In the genomic region with DNA sequence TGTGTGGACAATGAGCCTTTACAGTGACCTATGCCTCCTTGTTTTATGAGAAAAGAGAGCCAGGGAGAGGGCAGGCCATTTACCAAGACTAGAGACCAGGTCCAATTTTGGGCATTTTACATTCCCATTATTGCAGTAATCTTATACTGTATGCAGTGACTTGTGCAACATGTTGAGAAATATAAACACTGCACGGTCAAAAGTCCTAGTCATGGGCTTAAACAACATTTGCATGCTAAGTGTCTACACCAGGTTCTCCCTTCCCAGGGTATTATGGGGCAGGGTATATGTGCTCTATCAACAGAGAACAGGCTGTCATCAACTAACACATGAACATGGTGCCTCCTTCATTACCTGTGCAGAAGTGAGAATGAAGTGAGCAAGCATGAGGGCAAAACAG, we compare ENCODE assay signal across 24 mouse cellular contexts.
DNase-seq lines count a peak whose midpoint lies in the region; ATAC-seq and TF ChIP-seq lines count a peak whose summit lies in the region.
"Had no signal": no experiment of that assay in that cellular context is flagged by ENCODE, and none has a peak within 500 bp of the region (broad histone marks: within the 10 kb centered on the region; RNA-seq: fewer than 3 reads in every experiment).

No protein-coding gene starts in this region.

- DNase-seq in liver, embryonic 14.5 days (ENCODE audit: low read depth in 3 of 3, low spot score in 3 of 3), result no peak
- DNase-seq in liver, embryonic 11.5 days (ENCODE audit: low spot score), result no peak
- DNase-seq in NIH3T3 (ENCODE audit: low read depth) (peak; percentile 33), adipocyte (ENCODE audit: low spot score) (peak; percentile 33)
- DNase-seq in liver, postnatal 0 days, result no peak
- no peak for DNase-seq in layer of hippocampus, adult 8-10 months (ENCODE audit: low spot score in 2 of 2)
- DNase-seq: adrenal gland, postnatal 10 days; adrenal gland, postnatal 36 days; cerebellum, adult 18-20 months; cerebellum, adult 9-10 months; cerebellum, postnatal 14 days; gastrocnemius, postnatal 10 days; gastrocnemius, postnatal 36 days; heart, adult 2 months; heart, postnatal 14 days had no signal

- no peak overlapping the region for H3K4me2 ChIP-seq in liver, embryonic 14.5 days (ENCODE audit: low read depth)
- no peak overlapping the region for H3K4me2 ChIP-seq in liver, embryonic 11.5 days
- no peak overlapping the region for H3K4me2 ChIP-seq in liver, postnatal 0 days (ENCODE audit: low read depth, low read length)
- H3K4me2 ChIP-seq: forebrain, embryonic 13.5 days; heart, embryonic 13.5 days; hindbrain, embryonic 12.5 days; hindbrain, embryonic 15.5 days had no signal

- no peak overlapping the region for H3K9ac ChIP-seq in liver, embryonic 14.5 days (replicated peaks)
- no peak overlapping the region for H3K9ac ChIP-seq in liver, embryonic 11.5 days (ENCODE audit: low read depth, low read length)
- H3K9ac ChIP-seq in liver, postnatal 0 days (replicated peaks), result no peak overlapping the region
- H3K9ac ChIP-seq: forebrain, embryonic 13.5 days; heart, embryonic 13.5 days; hindbrain, embryonic 12.5 days; hindbrain, embryonic 15.5 days had no signal

- peaks cover 0 to 5% of the 10 kb centered on the region in 2 experiments; a peak in 1 of 4 replicates for H3K4me1 ChIP-seq in liver, embryonic 14.5 days (replicated peaks; ENCODE audit: control insufficient read depth in 2 of 2, insufficient read depth in 2 of 2, low read length in 1 of 2)
- H3K4me1 ChIP-seq in liver, embryonic 11.5 days (replicated peaks; ENCODE audit: control insufficient read depth, insufficient read depth, low read length), result peaks cover 12% of the 10 kb centered on the region
- H3K4me1 ChIP-seq in liver, postnatal 0 days (ENCODE audit: insufficient read depth), result peaks cover 4% of the 10 kb centered on the region; the same call in 1 of the 2 replicates

- no peak for TF ChIP-seq EP300 in liver, embryonic 14.5 days (IDR thresholded peaks at IDR 0.05; ENCODE audit: low read depth)
- no peak for TF ChIP-seq EP300 in liver, postnatal 0 days (IDR thresholded peaks at IDR 0.05; ENCODE audit: low read depth)

- no peaks in the 10 kb centered on the region for H3K27me3 ChIP-seq in liver, embryonic 14.5 days (ENCODE audit: control insufficient read depth, insufficient read depth, low read length)
- no peaks in the 10 kb centered on the region for H3K27me3 ChIP-seq in liver, embryonic 11.5 days (replicated peaks; ENCODE audit: control insufficient read depth, insufficient read depth, low read length)
- H3K27me3 ChIP-seq in liver, postnatal 0 days (ENCODE audit: insufficient read depth, low read length), result no peaks in the 10 kb centered on the region
- H3K27me3 ChIP-seq: forebrain, embryonic 13.5 days; hindbrain, embryonic 12.5 days; hindbrain, embryonic 15.5 days had no signal

- no peaks in the 10 kb centered on the region for H3K36me3 ChIP-seq in liver, embryonic 14.5 days (replicated peaks; ENCODE audit: control insufficient read depth, insufficient read depth, low read depth)
- H3K36me3 ChIP-seq in liver, embryonic 11.5 days (ENCODE audit: control insufficient read depth, insufficient read depth, low read length), result no peaks in the 10 kb centered on the region
- H3K36me3 ChIP-seq in liver, postnatal 0 days (replicated peaks; ENCODE audit: insufficient read depth, low read length), result 0 out of 2 replicates have a peak, but pooled peaks cover 4% of the 10 kb centered on the region

- TF ChIP-seq CTCF in liver, embryonic 14.5 days (IDR thresholded peaks at IDR 0.05; ENCODE audit: low read depth), result no peak
- TF ChIP-seq CTCF in liver, postnatal 0 days (IDR thresholded peaks at IDR 0.05; ENCODE audit: low read depth), result no peak

- WGBS in liver, embryonic 14.5 days (ENCODE audit: insufficient replicate concordance), result 51% methylated on average over 1 of the region's 1 CpGs
- 73% methylated on average over 1 of the region's 1 CpGs for WGBS in liver, embryonic 11.5 days
- WGBS in liver, postnatal 0 days (ENCODE audit: insufficient replicate concordance), result 35% methylated on average over 1 of the region's 1 CpGs

- ATAC-seq in liver, embryonic 14.5 days (ENCODE audit: insufficient read depth), result peak; percentile 12; the same call in 1 of the 2 replicates
- ATAC-seq in liver, embryonic 11.5 days (replicated peaks; ENCODE audit: low FRiP score), result no peak
- ATAC-seq in liver, postnatal 0 days, result peak; percentile 76
- ATAC-seq: activated CD4-positive, CD25-positive, alpha-beta regulatory T cell, adult 4 months; CD4-positive, CD25-positive, alpha-beta regulatory T cell, adult 4 months; forebrain, embryonic 13.5 days; forebrain, embryonic 16.5 days had no signal

- H3K4me3 ChIP-seq in liver, embryonic 14.5 days (ENCODE audit: insufficient read depth in 1 of 2, low read depth in 2 of 2, low read length in 2 of 2), result no peak overlapping the region
- H3K4me3 ChIP-seq in liver, embryonic 11.5 days (ENCODE audit: low read depth, low read length), result no peak overlapping the region
- H3K4me3 ChIP-seq in liver, postnatal 0 days (ENCODE audit: low read depth, low read length), result no peak overlapping the region
- H3K4me3 ChIP-seq: forebrain, embryonic 10.5 days; forebrain, embryonic 13.5 days; heart, adult 2 months; heart, embryonic 10.5 days; heart, embryonic 13.5 days; hindbrain, embryonic 12.5 days; hindbrain, embryonic 15.5 days had no signal

- H3K9me3 ChIP-seq in liver, embryonic 14.5 days (ENCODE audit: control insufficient read depth, low read length), result no peaks in the 10 kb centered on the region
- no peaks in the 10 kb centered on the region for H3K9me3 ChIP-seq in liver, embryonic 11.5 days (ENCODE audit: control insufficient read depth, low read length)
- H3K9me3 ChIP-seq in liver, postnatal 0 days (ENCODE audit: low read length), result no peaks in the 10 kb centered on the region
- H3K9me3 ChIP-seq: forebrain, embryonic 10.5 days; forebrain, embryonic 13.5 days; heart, embryonic 10.5 days; heart, embryonic 13.5 days; hindbrain, embryonic 12.5 days; hindbrain, embryonic 15.5 days had no signal

- H3K27ac ChIP-seq in liver, embryonic 14.5 days, result no peak overlapping the region
- no peak overlapping the region for H3K27ac ChIP-seq in liver, embryonic 11.5 days (ENCODE audit: low read depth, low read length)
- H3K27ac ChIP-seq in liver, postnatal 0 days (ENCODE audit: low read depth), result no peak overlapping the region
- H3K27ac ChIP-seq: forebrain, embryonic 10.5 days; forebrain, embryonic 13.5 days; heart, adult 2 months; heart, embryonic 10.5 days; heart, embryonic 13.5 days; hindbrain, embryonic 12.5 days; hindbrain, embryonic 15.5 days had no signal

Comparison
In these comparisons a context has a peak if more than half of its experiments do, and no peak if none do; other contexts are left out.
1. DNase-seq: peak in NIH3T3 (single experiment) and adipocyte (single experiment); none in liver, embryonic 14.5 days (0 of 3), liver, embryonic 11.5 days (single experiment), liver, postnatal 0 days (single experiment) and layer of hippocampus, adult 8-10 months (0 of 2).